Mouse (Mus musculus) kidney, adult 18-20 months (tissue): ENCODE measurements at regions not wholly inside any gene's neighbourhood (a gene's known extent, or its start where the extent isn't known, plus 50 kb on each side); places are given as distances from the start of the nearest gene placed in this dataset.

Source experiments
- DNase-seq: peaks from one replicate; pipeline ENCODE4 v3.0.0; 2021

DNA sequence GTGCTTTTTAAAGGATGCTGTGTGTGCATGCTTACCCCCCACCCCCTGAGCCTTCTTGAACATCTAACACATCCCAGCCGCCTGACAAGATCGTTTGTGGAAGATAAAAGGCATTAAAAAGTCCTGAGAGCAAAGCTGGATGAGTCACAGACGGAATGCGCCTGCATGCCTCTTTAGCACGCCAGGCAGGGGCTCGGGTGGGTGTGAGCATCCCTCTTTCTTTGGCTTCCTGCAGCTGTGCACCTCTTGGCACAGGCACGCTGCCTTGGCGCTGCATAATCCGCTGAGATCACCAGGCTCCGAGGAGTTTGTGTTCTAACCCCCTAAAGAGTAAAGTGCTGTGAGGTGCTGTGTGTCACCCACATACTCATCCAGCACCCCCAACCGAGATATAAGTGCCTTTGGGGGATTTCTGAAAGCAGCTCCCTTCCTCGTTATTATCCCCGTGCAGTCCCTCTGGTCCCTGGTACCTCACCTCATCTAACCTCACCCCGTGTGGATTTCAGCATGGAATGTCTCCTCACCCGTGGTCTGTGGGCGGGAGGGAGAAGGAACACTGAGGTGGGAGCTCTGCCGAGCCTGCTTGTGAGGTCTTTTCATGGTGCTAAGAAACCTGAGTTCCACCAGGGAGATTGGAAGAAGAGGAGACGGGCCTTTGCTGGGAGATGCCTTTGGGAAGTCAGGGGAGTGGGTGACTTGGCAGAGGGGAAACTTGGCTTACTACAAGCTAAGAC is 117.8 kb upstream of the Topaz1 start:
- no peak for DNase-seq

DNA sequence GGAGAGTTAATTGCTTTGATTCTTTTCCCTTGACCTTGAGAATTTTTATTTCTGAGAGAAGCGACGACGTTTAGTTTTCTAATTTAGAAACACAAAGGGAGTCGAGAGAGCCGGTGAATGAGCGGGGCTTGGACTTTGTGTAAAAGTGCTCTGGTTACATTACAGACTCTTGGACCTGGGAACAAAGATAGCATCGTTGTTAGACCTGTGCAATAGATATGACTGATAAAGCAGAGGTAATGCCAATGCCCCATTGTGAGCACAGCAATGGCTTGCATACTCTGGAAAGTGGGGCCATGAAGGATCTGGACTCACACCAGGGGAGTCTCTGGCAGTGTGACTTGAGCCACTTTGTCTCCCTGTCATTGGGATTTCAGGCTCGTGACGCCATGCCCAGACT is 115.4 kb upstream of the Topaz1 start:
- DNase-seq = no peak

- no peak for DNase-seq
Measured at GRCm38 (mm10) chr9:122633484-122633883, 113.7 kb upstream of the Topaz1 start.

GRCm38 (mm10) chr9:122635138-122635964 is 111.8 kb upstream of the Topaz1 start:
- DNase-seq = peak; percentile 60

DNA sequence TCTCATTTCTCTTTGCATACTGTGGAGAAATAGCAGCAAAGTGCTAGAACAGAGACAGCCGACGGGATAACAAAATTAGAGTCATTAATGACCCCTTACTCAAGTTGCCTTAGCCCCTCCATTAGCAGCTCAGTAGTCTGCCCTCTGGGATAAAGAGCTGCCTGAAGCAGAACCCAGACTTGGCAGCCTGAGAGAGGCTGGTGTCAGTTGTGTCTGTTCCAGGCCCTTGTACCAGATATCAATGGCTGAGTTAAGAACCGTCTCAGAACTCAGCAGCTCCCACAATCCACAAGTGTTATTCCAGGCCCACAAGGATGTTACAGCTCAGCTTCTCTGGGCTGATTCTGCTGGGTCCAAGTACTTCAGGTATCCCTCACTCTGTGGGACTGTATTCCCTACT is 109.6 kb upstream of the Topaz1 start:
- no peak for DNase-seq

DNA sequence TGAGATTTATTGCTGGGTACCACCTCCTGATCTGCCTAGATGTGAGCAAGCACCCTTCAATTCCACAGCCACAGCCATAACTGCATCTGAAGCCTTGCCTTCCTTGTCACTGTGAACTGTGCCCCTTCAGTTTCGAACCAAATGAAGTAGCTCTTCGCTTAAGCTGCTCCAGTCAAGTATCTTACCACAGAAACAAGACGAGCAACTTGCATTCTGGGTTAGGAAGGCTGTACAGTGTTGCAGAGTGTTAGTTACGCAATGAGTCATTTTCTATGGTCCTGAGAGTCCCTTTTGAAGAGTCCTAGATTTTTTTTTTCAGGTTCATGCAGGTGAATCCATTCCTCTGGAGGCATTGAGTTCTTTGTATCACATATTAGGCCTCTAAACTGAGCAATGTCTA is 107.9 kb upstream of the Topaz1 start:
- no peak for DNase-seq

DNA sequence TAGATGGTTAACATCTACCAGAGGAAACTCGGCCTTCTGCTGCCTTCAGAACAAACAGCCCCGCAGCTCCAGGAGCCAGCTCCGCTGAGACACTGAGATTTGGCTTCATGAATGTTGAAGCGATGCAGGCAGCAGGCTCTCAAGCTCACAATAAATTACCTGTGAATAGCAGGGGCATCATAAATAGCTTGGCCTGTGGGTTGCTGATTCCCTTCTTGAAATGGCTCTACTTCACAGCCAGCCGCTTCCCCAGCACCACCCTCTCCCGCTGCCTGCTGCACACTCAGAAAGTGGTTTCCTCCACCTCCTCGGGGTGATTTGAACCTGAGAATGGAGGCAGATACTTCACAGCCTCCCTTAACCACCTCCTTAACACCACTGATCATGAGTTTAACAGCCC is 104.2 kb upstream of the Topaz1 start:
- DNase-seq = no peak

DNA sequence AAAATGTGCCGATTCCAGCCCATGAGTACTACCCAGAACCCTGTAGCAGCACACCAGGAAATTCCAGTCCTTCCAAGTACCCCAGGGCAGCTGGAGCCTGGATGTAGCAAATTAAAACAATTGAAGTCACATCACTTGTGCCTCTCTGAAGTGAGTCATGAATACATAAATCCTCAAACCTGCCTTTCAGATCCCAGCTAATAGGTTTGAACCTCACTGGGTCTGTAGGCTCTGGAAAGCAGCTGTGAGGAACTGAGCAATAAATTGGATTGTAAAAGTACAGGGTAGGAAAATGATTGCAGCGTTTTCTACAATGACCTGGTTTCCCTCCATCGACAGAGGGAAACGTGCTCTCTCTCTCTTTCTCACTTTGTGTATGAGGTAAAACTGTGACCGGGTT is 101.6 kb upstream of the Topaz1 start:
- no peak for DNase-seq

DNA sequence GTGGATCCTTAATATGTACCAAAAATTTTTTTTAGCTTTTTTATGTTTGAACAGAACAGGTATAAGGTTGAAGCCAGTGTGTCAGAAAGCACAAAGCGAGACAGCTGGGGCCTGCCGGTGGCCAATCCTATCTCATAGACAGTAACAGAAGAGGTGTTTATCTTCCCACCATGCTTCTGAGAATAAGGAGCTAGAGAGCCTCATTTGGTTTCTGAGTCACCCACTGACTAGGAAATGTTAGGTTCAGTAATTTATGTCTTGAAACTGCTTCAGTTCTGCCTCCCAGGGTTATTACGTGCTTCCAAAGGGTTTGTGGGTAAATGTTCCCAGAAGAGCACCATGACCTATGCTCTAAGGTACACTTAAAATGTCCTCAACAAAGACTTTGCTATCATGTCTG is 96.3 kb upstream of the Topaz1 start:
- no peak for DNase-seq

- peak; percentile 57 for DNase-seq
Measured at GRCm38 (mm10) chr9:122655583-122655982, 91.6 kb upstream of the Topaz1 start.

- no peak for DNase-seq
Measured at GRCm38 (mm10) chr9:122660050-122660449, 87.1 kb upstream of the Topaz1 start.

DNA sequence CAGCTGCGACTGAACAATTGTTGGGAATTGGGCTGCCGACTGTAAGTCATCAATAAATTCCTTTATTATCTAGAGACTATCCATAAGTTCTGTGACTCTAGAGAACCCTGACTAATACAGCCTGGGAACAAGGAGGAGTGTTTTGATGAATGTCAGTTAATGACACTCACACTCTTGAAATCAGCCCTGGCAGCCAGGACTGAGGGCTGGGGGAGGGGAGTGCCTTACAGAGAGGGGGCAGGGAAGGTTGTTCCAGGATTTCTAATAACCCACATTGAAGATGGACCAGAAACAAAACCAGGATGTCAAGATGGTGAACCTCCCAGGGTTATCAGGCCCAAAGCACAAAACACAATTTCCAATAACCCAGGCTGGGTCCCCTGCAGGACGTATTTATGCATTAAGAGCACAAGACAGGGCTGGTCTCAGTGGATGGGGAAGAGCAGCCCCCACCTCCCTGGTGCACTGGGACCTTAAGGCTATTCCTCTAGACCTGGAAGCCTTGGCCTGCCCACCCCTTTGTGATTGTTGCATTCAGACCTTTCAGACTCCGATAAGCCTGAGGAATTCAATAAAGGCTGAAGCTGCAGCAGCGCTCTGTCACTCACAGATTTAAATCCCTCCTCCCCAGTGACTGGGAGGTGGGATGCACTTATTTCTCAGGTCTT is 80.0 kb upstream of the Topaz1 start:
- no peak for DNase-seq

GRCm38 (mm10) chr9:122667646-122667981 is 79.5 kb upstream of the Topaz1 start:
- no peak for DNase-seq

DNA sequence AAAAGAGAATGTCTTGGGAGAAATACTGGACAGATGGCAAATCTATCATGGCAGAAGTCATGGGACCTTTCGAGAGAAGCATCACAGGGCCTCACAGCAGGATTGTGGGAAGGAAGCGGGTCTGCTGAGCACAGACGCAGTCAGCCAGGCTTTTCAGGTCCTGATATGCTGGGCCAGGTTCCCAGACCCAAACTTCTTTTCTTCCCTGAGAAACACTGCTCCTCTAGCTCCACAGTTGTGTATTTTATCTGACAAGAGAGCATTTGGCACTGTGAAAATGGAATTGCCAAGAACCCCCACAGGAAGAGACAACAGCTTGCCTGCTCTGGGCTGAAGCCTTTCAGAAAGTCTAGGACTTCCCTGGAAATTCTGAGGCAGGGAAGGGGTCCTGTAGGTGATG is 73.4 kb upstream of the Topaz1 start:
- no peak for DNase-seq

- no peak for DNase-seq
Measured at GRCm38 (mm10) chr9:122678001-122678696, 69.0 kb upstream of the Topaz1 start.

GRCm38 (mm10) chr9:122687170-122687569 is 60.0 kb upstream of the Topaz1 start:
- peak; percentile 13 for DNase-seq

- no peak for DNase-seq
Measured at GRCm38 (mm10) chr9:122691879-122692278, 55.3 kb upstream of the Topaz1 start.

DNA sequence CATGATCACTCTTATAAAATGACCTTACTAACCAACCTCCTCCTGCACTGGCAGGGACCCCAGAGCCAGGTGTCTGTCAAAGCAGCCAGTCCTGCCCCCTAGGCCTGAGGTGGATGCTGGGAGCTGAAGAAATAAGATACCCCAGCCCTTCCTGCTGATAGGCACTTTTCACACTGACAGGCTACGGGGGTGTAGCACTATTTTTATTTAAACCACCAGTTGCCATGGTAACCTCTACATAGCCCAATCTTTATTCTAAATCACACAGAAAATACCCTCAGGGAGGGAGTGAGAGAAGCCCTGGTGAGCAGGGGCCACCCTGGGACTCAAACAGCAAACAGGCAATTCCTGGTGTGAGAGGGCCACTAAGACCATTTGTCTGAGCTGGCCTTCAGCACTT is 51.4 kb upstream of the Topaz1 start:
- no peak for DNase-seq
